Mouse (Mus musculus) T-helper 1 cell (primary cell): ENCODE measurements around the gene Muc5ac.

Experiments used
- in situ Hi-C: fragments of 300-600 bp; cut with MboI, MseI; formaldehyde crosslinking; loops from one replicate; pipeline ENCODE4 v1.15.1; 2025; ENCODE audit warnings: high pct_unique_total_duplicates

The Muc5ac gene

DNA sequence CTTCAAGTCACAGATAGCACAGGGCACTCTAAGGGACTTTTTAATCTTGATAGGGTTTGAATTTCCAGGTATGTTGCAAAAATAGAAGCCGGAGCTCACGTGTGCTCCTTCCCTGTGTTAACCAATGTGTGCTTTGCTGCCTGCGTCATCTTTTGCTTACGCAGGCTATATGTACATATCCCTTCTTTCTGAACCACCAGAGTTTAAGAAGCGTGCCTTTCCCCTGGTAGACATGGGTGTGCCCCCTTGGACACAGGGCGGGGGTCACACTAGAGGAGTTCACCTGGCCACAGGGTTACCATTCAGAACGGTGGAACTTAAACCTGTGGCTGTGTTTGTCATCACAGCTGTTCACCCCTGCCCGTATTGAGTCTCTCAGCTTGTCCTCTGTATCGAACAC, 35.6 kb downstream of the Muc5ac start:
- in situ Hi-C loops: no loop called here

- in situ Hi-C loops: no loop called here
These were observed 47.2 kb downstream of the Muc5ac start for GRCm38 (mm10) chr7:141835941-141836340.

DNA sequence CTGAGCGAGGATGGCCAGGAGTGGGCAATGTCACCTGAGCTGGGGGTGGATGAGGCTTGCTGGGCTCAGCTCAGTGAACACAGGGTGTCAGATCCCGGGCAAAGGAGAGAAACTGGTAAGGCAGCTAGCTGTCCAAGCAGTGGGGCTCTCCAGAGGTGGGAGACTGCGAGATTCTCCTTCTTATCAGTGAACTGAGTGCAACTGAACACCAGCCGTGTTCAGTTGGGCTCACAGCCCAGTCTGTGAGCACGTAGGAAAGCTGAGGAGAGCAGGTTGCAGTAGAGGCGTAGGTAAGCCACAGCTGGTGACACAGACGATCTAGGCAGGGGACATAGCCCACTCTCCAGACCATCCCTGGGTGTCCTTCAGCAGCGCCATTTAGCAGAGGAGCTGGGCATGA, 47.7 kb downstream of the Muc5ac start:
- in situ Hi-C loops: no loop called here

DNA sequence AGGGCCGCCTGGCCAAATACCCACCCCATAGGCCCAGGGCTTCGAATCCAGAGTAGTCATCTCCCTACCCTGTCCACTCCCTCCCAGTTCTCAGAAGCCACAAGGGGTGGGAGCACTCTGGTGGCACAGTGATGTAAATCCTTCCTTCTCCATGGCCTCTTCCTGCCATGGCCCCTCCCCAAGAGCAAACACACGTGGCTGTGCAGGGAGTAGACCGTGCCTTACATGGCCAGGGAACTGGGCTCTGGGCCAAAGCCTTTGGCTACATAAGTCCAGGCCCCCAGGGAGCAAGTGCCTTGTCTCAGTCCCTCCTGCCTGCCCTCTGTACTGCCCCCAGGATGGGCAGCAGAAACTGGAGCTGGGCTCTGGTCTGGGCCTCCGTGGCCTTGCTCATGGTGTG, 50.0 kb downstream of the Muc5ac start, which contains the start of gene Muc5b:
TSS of gene Muc5b (plus strand) at position 292 of the 400 bp plus-strand sequence.
- in situ Hi-C loops: no loop called here

DNA sequence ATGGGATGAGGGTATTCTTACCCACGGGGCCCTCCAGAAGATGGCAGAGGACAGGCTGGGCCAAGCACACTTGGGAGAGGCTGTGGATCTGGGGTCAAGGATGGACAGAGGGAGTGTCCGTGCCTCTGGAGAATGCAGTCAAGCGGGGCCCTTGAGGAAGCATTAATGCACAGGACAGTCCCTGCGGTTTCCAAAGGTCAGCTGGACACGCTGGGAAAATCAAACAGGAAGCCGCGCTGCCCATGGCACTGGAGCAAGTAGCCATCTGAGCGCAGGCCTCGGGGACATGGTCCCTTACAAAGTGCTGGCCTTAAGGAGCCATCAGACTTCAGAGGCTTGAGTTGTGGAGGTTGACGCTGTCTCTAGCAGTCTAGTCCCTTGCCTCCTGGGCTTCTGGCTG, 51.6 kb downstream of the Muc5ac start:
- in situ Hi-C loops: no loop called here

GRCm38 (mm10) chr7:141861046-141861445, 72.3 kb downstream of the Muc5ac start:
- in situ Hi-C loops: no loop called here
